Mouse (Mus musculus) large intestine, adult 2 months (tissue): ENCODE measurements at regions not wholly inside any gene's neighbourhood (a gene's known extent, or its start where the extent isn't known, plus 50 kb on each side); places are given as distances from the start of the nearest gene placed in this dataset.

Experiments
- DNase-seq: peaks from one replicate; pipeline ENCODE4 v3.0.0-alpha.2; 2012; ENCODE audit warnings: low read depth, low spot score
- WGBS: fragments of 180-500 bp; shearing (Covaris S2); methylation state at CpG from one replicate; pipeline ENCODE4 v1.1.7; 2018; 5-methylcytosine and 5-hydroxymethylcytosine counted together

DNA sequence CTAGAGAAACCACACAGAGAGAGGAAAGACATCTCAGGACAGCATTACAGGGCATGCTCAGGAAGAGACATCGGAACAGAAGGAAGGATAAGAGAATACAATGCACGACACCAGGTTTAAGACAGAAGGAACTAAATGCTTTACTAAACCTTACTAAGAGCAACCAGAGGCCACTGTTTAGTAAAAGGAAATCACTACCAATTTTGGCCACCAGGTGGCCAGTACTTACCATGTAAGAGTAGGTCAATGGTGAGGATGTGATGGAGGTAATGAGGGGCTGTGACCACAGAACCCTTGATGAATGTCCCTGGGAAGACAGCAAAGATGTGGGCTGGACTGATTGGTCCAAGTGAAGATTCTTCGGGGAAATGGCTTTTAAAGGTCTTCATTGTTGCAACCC is 174.9 kb downstream of the Ly86 start:
- WGBS = 70% methylated on average over 3 of the region's 3 CpGs

GRCm38 (mm10) chr13:37525097-37525726 is 180.2 kb downstream of the Ly86 start:
- WGBS = 38% methylated on average over 15 of the region's 15 CpGs
- DNase-seq = no peak

More for the DNA sequence above, 174.9 kb downstream of the Ly86 start:
- DNase-seq = no peak

- 66% methylated on average over 8 of the region's 8 CpGs for WGBS
Observed at GRCm38 (mm10) chr13:37526102-37526501, 181.1 kb downstream of the Ly86 start.

GRCm38 (mm10) chr13:37528380-37528779 is 183.4 kb downstream of the Ly86 start:
- no peak for DNase-seq
- WGBS = 75% methylated on average over 9 of the region's 9 CpGs

More at GRCm38 (mm10) chr13:37526102-37526501, 181.1 kb downstream of the Ly86 start:
- no peak for DNase-seq

GRCm38 (mm10) chr13:37528876-37529275 is 183.9 kb downstream of the Ly86 start:
- WGBS = 82% methylated on average over 7 of the region's 7 CpGs
- no peak for DNase-seq

DNA sequence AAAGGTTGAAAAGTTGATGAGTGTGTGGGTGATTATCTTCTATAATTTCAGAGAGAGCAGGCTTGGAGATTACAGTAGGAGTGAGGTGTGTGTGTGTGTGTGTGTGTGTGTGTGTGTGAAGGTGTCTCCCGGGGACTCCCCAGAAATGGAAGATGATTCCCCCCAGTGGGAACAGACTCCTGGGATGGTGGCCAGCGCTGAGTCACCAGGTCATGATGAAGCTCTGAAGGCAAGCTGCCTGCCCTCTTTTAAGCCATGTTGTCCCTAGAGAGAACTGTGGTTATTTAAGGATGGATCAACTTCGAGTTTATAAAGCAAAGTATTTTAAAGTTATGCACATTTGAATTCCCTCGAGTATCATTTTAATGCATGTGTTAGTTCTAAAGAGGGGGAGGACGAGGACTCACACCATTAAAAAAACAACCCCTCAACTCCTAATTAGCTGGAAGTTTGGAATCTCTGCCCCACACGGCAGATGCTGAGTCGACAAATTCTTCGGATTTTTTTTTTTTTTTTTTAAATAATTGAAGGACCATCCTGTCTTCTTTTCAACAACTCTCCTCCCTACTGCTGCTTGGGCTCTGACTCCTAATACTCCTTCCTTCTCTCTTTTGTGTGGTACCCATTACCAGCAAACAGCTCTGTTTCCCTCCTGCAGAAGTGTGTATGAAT is 186.6 kb downstream of the Ly86 start:
- 68% methylated on average over 8 of the region's 8 CpGs for WGBS

DNA sequence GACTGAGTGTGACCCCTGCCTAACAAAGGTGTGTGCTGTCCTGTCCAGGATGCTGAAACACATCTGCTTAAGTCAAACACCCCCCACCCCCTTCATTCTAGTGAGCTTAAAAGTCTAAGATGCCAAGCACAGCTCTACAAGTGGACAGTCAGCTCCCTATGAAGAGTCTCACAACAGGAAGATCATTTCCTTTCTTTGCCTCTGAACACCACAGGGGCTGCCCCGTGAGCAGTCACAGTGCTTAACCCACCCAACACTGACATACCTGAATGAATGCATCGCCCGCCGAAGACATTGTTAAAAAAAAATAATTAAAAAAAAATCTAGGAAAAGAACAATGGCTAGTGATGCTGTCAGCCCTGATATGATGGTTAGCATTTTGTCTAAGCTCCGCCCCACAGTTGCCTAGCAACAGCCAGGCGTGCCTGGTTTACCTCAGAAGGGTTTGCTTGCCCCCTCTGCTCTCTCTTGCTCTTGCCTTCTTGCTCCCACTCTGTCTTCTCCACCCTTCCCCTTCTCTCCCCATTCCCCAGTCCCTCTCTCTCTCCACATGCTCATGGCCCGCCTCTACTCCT is 187.7 kb downstream of the Ly86 start:
- no peak for DNase-seq
- 79% methylated on average over 7 of the region's 7 CpGs for WGBS

More for the DNA sequence above, 186.6 kb downstream of the Ly86 start:
- DNase-seq = no peak

- no peak for DNase-seq
- WGBS = 77% methylated on average over 4 of the region's 4 CpGs
Observed at GRCm38 (mm10) chr13:37533851-37534250, 188.8 kb downstream of the Ly86 start.

GRCm38 (mm10) chr13:37537330-37537729 is 192.3 kb downstream of the Ly86 start:
- DNase-seq = no peak
- WGBS = 66% methylated on average over 6 of the region's 6 CpGs

- no peak for DNase-seq
- 7% methylated on average over 6 of the region's 6 CpGs for WGBS
Observed at GRCm38 (mm10) chr13:37537793-37538192, 192.8 kb downstream of the Ly86 start.

DNA sequence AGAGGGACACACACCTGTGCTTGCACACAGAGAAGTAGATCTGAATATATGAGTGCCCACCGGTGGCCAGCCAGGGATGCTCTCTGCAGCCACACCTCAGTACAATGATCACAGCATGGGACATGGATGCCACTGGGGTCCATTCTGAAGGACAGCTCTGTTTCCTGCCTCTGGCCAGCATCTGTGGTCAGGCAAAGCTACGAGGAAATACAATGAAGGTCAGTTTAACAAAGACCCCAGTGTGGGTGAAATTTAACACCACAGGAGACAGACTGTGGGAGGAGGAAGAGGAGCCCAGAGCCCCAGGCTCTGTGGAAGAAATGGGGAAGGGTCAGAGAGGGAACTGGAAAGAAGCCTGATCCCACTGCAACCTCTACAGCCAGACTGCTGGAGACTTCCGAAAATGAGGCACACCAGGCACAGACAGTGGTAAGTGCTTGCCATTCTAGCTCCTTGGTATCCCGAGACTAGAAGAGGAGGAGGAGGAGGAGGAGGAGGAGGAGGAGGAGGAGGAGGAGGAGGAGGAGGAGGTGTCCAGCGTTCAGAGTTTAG is 196.0 kb downstream of the Ly86 start:
- DNase-seq = no peak
- 61% methylated on average over 4 of the region's 5 CpGs for WGBS

DNA sequence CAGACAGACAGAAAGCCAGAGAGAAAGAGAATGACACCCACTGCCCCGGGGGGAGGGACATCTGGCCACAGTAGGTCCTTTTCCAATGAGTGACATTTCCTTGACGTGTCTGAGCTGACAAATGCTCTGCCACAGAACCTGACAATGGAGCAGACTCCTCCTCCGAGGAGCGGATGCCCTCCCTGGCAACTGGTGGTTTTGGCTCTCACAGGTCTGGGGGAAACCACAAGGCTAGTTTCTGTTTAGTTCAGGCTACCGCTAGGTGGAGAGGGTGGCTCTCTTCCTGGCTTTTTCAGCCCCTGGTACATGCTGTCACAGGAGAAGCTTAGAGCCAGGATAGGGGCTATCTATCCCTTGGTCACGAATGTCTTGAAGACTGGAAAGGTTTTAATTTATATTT is 196.7 kb downstream of the Ly86 start:
- 26% methylated on average over 6 of the region's 6 CpGs for WGBS
- DNase-seq = no peak

- no peak for DNase-seq
Observed at GRCm38 (mm10) chr13:37542744-37543196, 197.8 kb downstream of the Ly86 start.

GRCm38 (mm10) chr13:37543788-37544187 is 198.8 kb downstream of the Ly86 start:
- 85% methylated on average over 3 of the region's 3 CpGs for WGBS
- no peak for DNase-seq

More at GRCm38 (mm10) chr13:37542744-37543196, 197.8 kb downstream of the Ly86 start:
- WGBS = 68% methylated on average over 13 of the region's 13 CpGs

- no peak for DNase-seq
- 84% methylated on average over 2 of the region's 2 CpGs for WGBS
Observed at GRCm38 (mm10) chr13:37544696-37545095, 199.7 kb downstream of the Ly86 start.

- no peak for DNase-seq
- 61% methylated on average over 3 of the region's 3 CpGs for WGBS
Observed at GRCm38 (mm10) chr13:37546556-37546955, 201.5 kb downstream of the Ly86 start.

GRCm38 (mm10) chr13:37550584-37550983 is 205.6 kb downstream of the Ly86 start:
- WGBS = 85% methylated on average over 4 of the region's 4 CpGs
- DNase-seq = no peak

GRCm38 (mm10) chr13:37553392-37553791 is 208.4 kb downstream of the Ly86 start:
- DNase-seq = no peak
- 79% methylated on average over 5 of the region's 5 CpGs for WGBS

DNA sequence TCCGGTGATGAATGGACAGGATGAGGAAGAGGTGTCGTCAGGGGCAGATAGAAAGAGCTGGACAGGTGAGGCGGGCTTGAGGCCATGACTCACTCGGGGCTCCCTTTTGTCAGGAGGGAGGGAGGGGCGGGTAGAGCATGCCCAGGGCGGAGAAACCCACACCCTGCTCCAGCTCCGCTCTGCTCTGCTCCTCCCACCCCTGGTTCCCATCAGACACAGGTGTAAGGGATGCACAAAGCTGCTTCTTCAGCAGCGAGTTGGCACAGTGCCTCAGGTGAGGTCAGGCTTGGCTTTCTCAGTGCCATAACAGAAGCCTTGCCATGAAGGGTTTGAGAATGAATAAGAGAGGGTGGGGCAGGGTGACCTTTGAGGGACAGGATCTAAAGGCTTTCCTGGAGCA is 212.2 kb downstream of the Ly86 start:
- 27% methylated on average over 8 of the region's 8 CpGs for WGBS
- no peak for DNase-seq

DNA sequence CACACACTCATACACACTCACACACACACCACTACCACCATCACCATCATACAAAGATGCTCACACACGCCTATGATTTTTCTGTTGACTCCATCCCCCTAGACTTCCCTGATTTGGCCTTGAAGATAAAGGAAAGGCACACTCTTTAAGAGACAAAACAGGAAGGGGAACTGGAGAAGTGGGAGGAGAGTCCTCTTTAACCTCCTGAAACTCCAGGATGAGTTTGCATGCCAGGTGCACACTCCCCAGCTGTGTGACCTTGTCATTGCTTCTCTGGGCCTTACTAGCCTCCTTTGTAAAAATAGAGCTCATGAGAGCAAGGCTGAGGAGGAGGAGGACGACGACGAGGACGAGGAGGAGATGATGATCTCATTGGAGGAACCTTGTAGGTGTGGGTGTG is 212.8 kb downstream of the Ly86 start:
- DNase-seq = no peak
- WGBS = 32% methylated on average over 5 of the region's 5 CpGs

DNA sequence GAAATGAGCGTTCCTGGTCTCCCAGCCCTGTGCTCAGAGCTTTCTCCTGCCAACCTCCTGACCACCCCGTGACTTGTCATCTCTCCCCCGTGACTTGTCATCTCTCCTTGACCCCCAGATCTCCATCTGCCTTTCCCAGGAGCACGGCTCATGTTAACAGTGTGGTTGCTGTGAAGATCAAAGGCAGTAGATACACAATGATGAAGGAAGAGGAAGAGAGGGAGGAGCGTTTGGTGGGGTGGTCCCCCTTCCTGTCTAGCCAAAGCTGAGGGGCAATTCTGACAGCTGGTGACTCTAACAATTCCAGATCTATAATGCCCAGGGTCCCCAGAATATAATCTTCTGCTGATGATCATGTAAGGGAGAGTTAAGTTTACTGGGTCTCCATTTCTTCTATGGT is 214.0 kb downstream of the Ly86 start:
- WGBS = 85% methylated on average over 5 of the region's 5 CpGs
- no peak for DNase-seq
